Mouse (Mus musculus) midbrain, postnatal 0 days (tissue): ENCODE measurements at regions not wholly inside any gene's neighbourhood (a gene's known extent, or its start where the extent isn't known, plus 50 kb on each side); places are given as distances from the start of the nearest gene placed in this dataset.

Experiments
- ATAC-seq: fragments of 200-750 bp; cut with Nextera tagmentation; 2 replicates; pipeline ENCODE4 v1.8.0; 2017; ENCODE audit warnings: moderate number of reproducible peaks, mild to moderate bottlenecking, moderate TSS enrichment, moderate library complexity; ENCODE audit not compliant: low FRiP score
- DNase-seq: peaks from one replicate; pipeline ENCODE4 v3.0.0-alpha.2; 2015; ENCODE audit warnings: low spot score
- H3K27ac ChIP-seq: fragments of 300-500 bp; sonication (generic); 2 replicates; pipeline ENCODE4 v1.5.1; 2014; ENCODE audit warnings: low read depth, mild to moderate bottlenecking, low read length, mixed read lengths
- H3K27me3 ChIP-seq: fragments of 300-500 bp; sonication (generic); 2 replicates; pipeline ENCODE4 v1.6.1; 2014; ENCODE audit warnings: low read length, control low read depth, mixed read lengths; ENCODE audit not compliant: insufficient read depth
- H3K36me3 ChIP-seq: fragments of 300-500 bp; sonication (generic); 2 replicates; pipeline ENCODE4 v1.6.1; 2014; ENCODE audit warnings: low read length, control low read depth, mixed read lengths; ENCODE audit not compliant: insufficient read depth
- H3K4me1 ChIP-seq: fragments of 300-500 bp; sonication (generic); 2 replicates; pipeline ENCODE4 v1.6.1; 2014; ENCODE audit warnings: mild to moderate bottlenecking, control low read depth, antibody characterized with exemption, low read length, mixed read lengths; ENCODE audit not compliant: insufficient read depth
- H3K4me2 ChIP-seq: fragments of 300-500 bp; sonication (generic); 2 replicates; pipeline ENCODE4 v1.6.1; 2014; ENCODE audit warnings: low read depth, mild to moderate bottlenecking, low read length, mixed read lengths; ENCODE audit not compliant: poor library complexity, severe bottlenecking
- H3K4me3 ChIP-seq: fragments of 300-500 bp; sonication (generic); 2 replicates; pipeline ENCODE4 v1.5.1; 2014; ENCODE audit warnings: low read depth, mild to moderate bottlenecking, low read length, moderate library complexity
- H3K9ac ChIP-seq: fragments of 300-500 bp; sonication (generic); replicated peaks from 2 replicates; pipeline ENCODE4 v1.6.1; 2014; ENCODE audit warnings: mild to moderate bottlenecking, low read length, moderate library complexity, mixed read lengths; ENCODE audit not compliant: poor library complexity, severe bottlenecking
- H3K9me3 ChIP-seq: fragments of 300-500 bp; sonication (generic); 2 replicates; pipeline ENCODE4 v1.6.1; 2016; ENCODE audit warnings: low read length, control low read depth
- CTCF ChIP-seq: IDR thresholded peaks from 2 replicates; pipeline ENCODE4 v1.5.1; 2016; ENCODE audit warnings: antibody characterized with exemption, mild to moderate bottlenecking
- WGBS: fragments of 180-500 bp; shearing (Covaris S2); extraction: QIAGEN DNeasy Blood & Tissue Kit; methylation state at CpG from one replicate; pipeline ENCODE4 v1.1.7; 2014; 5-methylcytosine and 5-hydroxymethylcytosine counted together

GRCm38 (mm10) chr5:57396376-57396775 is 321.4 kb upstream of the Pcdh7 start:
- no peaks in the 10 kb centered on the region for H3K9me3 ChIP-seq
- no peak overlapping the region for H3K4me2 ChIP-seq
- no peak overlapping the region for H3K9ac ChIP-seq
- H3K27me3 ChIP-seq: no peaks in the 10 kb centered on the region
- 79% methylated on average over 1 of the region's 1 CpGs for WGBS
- no peak for ATAC-seq
- H3K4me3 ChIP-seq: no peak overlapping the region
- no peak for TF ChIP-seq CTCF
- no peaks in the 10 kb centered on the region for H3K4me1 ChIP-seq
- DNase-seq: no peak
- H3K36me3 ChIP-seq: no peaks in the 10 kb centered on the region
- H3K27ac ChIP-seq: no peak overlapping the region

- ATAC-seq (no peak), DNase-seq (peak; percentile 26)
- Histone ChIP-seq H3K9ac (no peak overlapping the region), H3K4me3 (no peak overlapping the region), H3K9me3 (no peaks in the 10 kb centered on the region), H3K27me3 (no peaks in the 10 kb centered on the region), H3K4me2 (no peak overlapping the region), H3K4me1 (no peaks in the 10 kb centered on the region), H3K36me3 (no peaks in the 10 kb centered on the region), H3K27ac (no peak overlapping the region)
- no peak for TF ChIP-seq CTCF
- WGBS: 60% methylated on average over 2 of the region's 2 CpGs
These were observed 299.6 kb upstream of the Pcdh7 start for GRCm38 (mm10) chr5:57418216-57418615.

GRCm38 (mm10) chr5:57451050-57451449 is 266.7 kb upstream of the Pcdh7 start:
- TF ChIP-seq CTCF: no peak
- no peak overlapping the region for H3K27ac ChIP-seq
- no peaks in the 10 kb centered on the region for H3K9me3 ChIP-seq
- no peaks in the 10 kb centered on the region for H3K36me3 ChIP-seq
- H3K27me3 ChIP-seq: no peaks in the 10 kb centered on the region
- DNase-seq (no peak), ATAC-seq (no peak)
- no peak overlapping the region for H3K4me3 ChIP-seq
- 83% methylated on average over 3 of the region's 3 CpGs for WGBS
- H3K4me1 ChIP-seq: no peaks in the 10 kb centered on the region
- H3K4me2 ChIP-seq: no peak overlapping the region
- no peak overlapping the region for H3K9ac ChIP-seq

- 83% methylated on average over 2 of the region's 2 CpGs for WGBS
- H3K9ac ChIP-seq: no peak overlapping the region
- DNase-seq: no peak
These were observed 266.3 kb upstream of the Pcdh7 start for GRCm38 (mm10) chr5:57451504-57451903.

GRCm38 (mm10) chr5:57474978-57475377 is 242.8 kb upstream of the Pcdh7 start:
- H3K4me2 ChIP-seq: no peak overlapping the region
- ATAC-seq (no peak), DNase-seq (peak; percentile 5)
- no peak overlapping the region for H3K27ac ChIP-seq
- no peak overlapping the region for H3K4me3 ChIP-seq
- H3K9ac ChIP-seq: no peak overlapping the region
- no peaks in the 10 kb centered on the region for H3K36me3 ChIP-seq
- no peaks in the 10 kb centered on the region for H3K9me3 ChIP-seq
- 10% methylated on average over 3 of the region's 3 CpGs for WGBS
- no peak for TF ChIP-seq CTCF
- H3K27me3 ChIP-seq: no peaks in the 10 kb centered on the region
- no peaks in the 10 kb centered on the region for H3K4me1 ChIP-seq

More at GRCm38 (mm10) chr5:57451504-57451903, 266.3 kb upstream of the Pcdh7 start:
- no peak for TF ChIP-seq CTCF
- Histone ChIP-seq H3K4me2 (no peak overlapping the region), H3K36me3 (no peaks in the 10 kb centered on the region), H3K9me3 (no peaks in the 10 kb centered on the region), H3K4me1 (no peaks in the 10 kb centered on the region), H3K27me3 (no peaks in the 10 kb centered on the region), H3K4me3 (no peak overlapping the region), H3K27ac (no peak overlapping the region)
- ATAC-seq: no peak

- no peak for DNase-seq
- Histone ChIP-seq H3K9ac (no peak overlapping the region), H3K4me1 (no peaks in the 10 kb centered on the region), H3K9me3 (no peaks in the 10 kb centered on the region), H3K4me2 (no peak overlapping the region), H3K27ac (no peak overlapping the region), H3K4me3 (no peak overlapping the region), H3K36me3 (no peaks in the 10 kb centered on the region), H3K27me3 (no peaks in the 10 kb centered on the region)
- TF ChIP-seq CTCF: no peak
- ATAC-seq: no peak
These were observed 239.9 kb upstream of the Pcdh7 start for GRCm38 (mm10) chr5:57477860-57478259.
